Mouse (Mus musculus): ENCODE measurements around the gene Ppp3ca.

- TF ChIP-seq MAX (IDR thresholded peaks at IDR 0.05) (no peak), USF1 (IDR thresholded peaks at IDR 0.05; ENCODE audit: low read depth) (no peak), CTCF (IDR thresholded peaks at IDR 0.05; ENCODE audit: control insufficient read depth, insufficient read depth, insufficient read length) (no peak), MYOD1 (IDR thresholded peaks at IDR 0.05; ENCODE audit: control insufficient read depth, insufficient read length, low read depth) (no peak), MYOG (IDR thresholded peaks at IDR 0.05; ENCODE audit: control insufficient read depth, extremely low read depth, insufficient read length) (no peak), CEBPB (IDR thresholded peaks at IDR 0.05; ENCODE audit: low read depth) (no peak), FOSL1 (IDR thresholded peaks at IDR 0.05; ENCODE audit: insufficient read depth, low read length, poor library complexity, severe bottlenecking) (no peak)
These were observed 163.2 kb downstream of the Ppp3ca start for GRCm38 (mm10) chr3:136833003-136833745.
